Mouse (Mus musculus): ENCODE data around the gene Pik3ip1.

Pik3ip1 gene

GRCm38 (mm10) chr11:3329891-3330451 lies at the start of gene Pik3ip1:
TSS of gene Pik3ip1 (plus strand) at chr11:3330401.
- no peak for DNase-seq

- DNase-seq, result no peak
Observed at GRCm38 (mm10) chr11:3282887-3283286, 47.3 kb upstream of the Pik3ip1 start.

- no peak for DNase-seq
Observed at GRCm38 (mm10) chr11:3283645-3284044, 46.6 kb upstream of the Pik3ip1 start.

- no peak for DNase-seq
Observed at GRCm38 (mm10) chr11:3285940-3286339, 44.3 kb upstream of the Pik3ip1 start.

GRCm38 (mm10) chr11:3287131-3287530 lies 43.1 kb upstream of the Pik3ip1 start:
- no peak for DNase-seq

GRCm38 (mm10) chr11:3287921-3288320 lies 42.3 kb upstream of the Pik3ip1 start:
- no peak for DNase-seq

GRCm38 (mm10) chr11:3288521-3289301 lies 41.5 kb upstream of the Pik3ip1 start, which contains the start of gene Patz1:
TSS of gene Patz1 (plus strand) at chr11:3288874.
- DNase-seq, result peak; percentile 18 to 41

GRCm38 (mm10) chr11:3289302-3289802 lies 40.8 kb upstream of the Pik3ip1 start:
- peak; percentile 65 to 69 for DNase-seq

GRCm38 (mm10) chr11:3289803-3290639 lies 40.2 kb upstream of the Pik3ip1 start:
- DNase-seq, result peak; percentile 76 to 81

GRCm38 (mm10) chr11:3290640-3291310 lies 39.4 kb upstream of the Pik3ip1 start:
- peak; percentile 16 to 56 for DNase-seq

- peak; percentile 17 to 29 for DNase-seq
Observed at GRCm38 (mm10) chr11:3291311-3292061, 38.7 kb upstream of the Pik3ip1 start.

GRCm38 (mm10) chr11:3292062-3292421 lies 38.2 kb upstream of the Pik3ip1 start:
- peak; percentile 43 to 54 for DNase-seq

- DNase-seq, result no peak
Observed at GRCm38 (mm10) chr11:3292711-3293249, 37.4 kb upstream of the Pik3ip1 start.

- DNase-seq, result no peak
Observed at GRCm38 (mm10) chr11:3293361-3293760, 36.8 kb upstream of the Pik3ip1 start.

GRCm38 (mm10) chr11:3294641-3295040 lies 35.6 kb upstream of the Pik3ip1 start:
- no peak for DNase-seq

GRCm38 (mm10) chr11:3296056-3296455 lies 34.1 kb upstream of the Pik3ip1 start:
- no peak for DNase-seq

- DNase-seq, result no peak
Observed at GRCm38 (mm10) chr11:3297871-3298812, 32.1 kb upstream of the Pik3ip1 start.

GRCm38 (mm10) chr11:3298813-3299185 lies 31.4 kb upstream of the Pik3ip1 start:
- DNase-seq, result no peak

GRCm38 (mm10) chr11:3301075-3301474 lies 29.1 kb upstream of the Pik3ip1 start:
- no peak for DNase-seq

- DNase-seq, result no peak
Observed at GRCm38 (mm10) chr11:3302385-3302784, 27.8 kb upstream of the Pik3ip1 start.
